ENCODE assay signal across 13 mouse cellular contexts in the genomic region with DNA sequence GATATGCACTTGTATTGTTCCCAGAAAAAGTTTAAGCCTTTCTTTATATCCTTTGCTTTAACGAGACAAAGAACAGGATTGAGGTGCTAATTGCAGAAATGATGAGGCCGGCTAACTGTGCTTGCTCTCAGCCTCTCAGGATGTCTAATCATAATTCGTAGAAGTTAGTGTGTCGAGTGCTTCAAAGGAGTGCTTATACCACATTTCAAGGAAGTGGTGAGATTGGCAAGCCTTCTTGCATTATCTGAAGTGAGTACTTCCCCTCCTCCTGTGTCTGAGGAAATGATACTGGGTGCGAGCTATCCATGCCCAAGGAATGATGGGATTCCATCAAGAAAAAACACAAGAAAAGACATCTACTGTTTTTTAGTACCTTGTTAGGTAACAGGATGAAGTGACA.
"Had no signal": no experiment of that assay in that cellular context is flagged by ENCODE, and none has a peak within 500 bp of the region (broad histone marks: within the 10 kb centered on the region; RNA-seq: fewer than 3 reads in every experiment).

No protein-coding gene starts in this region.

- H3K4me1 ChIP-seq: limb, embryonic 12.5 days; liver, embryonic 13.5 days; lung, embryonic 15.5 days; midbrain, embryonic 12.5 days; neural tube, embryonic 12.5 days had no signal

- H3K9me3 ChIP-seq: liver, embryonic 13.5 days; lung, embryonic 15.5 days; midbrain, embryonic 12.5 days; neural tube, embryonic 12.5 days had no signal

- ATAC-seq: liver, postnatal 0 days had no signal

- H3K9ac ChIP-seq: limb, embryonic 12.5 days; liver, embryonic 13.5 days; liver, postnatal 0 days; lung, embryonic 15.5 days; midbrain, embryonic 12.5 days; neural tube, embryonic 12.5 days had no signal

- DNase-seq: kidney, postnatal 25 days; liver; liver, embryonic 13.5 days; liver, postnatal 0 days; lung, postnatal 14 days; thymus, postnatal 14 days had no signal

- H3K4me2 ChIP-seq: limb, embryonic 12.5 days; liver, embryonic 13.5 days; lung, embryonic 15.5 days; midbrain, embryonic 12.5 days; neural tube, embryonic 12.5 days had no signal

- H3K36me3 ChIP-seq: limb, embryonic 12.5 days; liver, embryonic 13.5 days; lung, embryonic 15.5 days; midbrain, embryonic 12.5 days; neural tube, embryonic 12.5 days had no signal

- H3K27me3 ChIP-seq: limb, embryonic 12.5 days; liver, embryonic 13.5 days; lung, embryonic 15.5 days; midbrain, embryonic 12.5 days; neural tube, embryonic 12.5 days had no signal

- H3K4me3 ChIP-seq: limb, embryonic 12.5 days; liver, embryonic 13.5 days; lung, embryonic 15.5 days; midbrain, embryonic 12.5 days; myocyte; neural tube, embryonic 12.5 days had no signal

- H3K27ac ChIP-seq: limb, embryonic 12.5 days; liver, embryonic 13.5 days; lung, embryonic 15.5 days; macrophage; midbrain, embryonic 12.5 days; neural tube, embryonic 12.5 days; stomach, postnatal 0 days had no signal
